Mouse (Mus musculus) mesoderm, embryonic 11.5 days (tissue): ENCODE measurements around the gene Plod2.
A peak's percentile ranks its signal among the peaks of the same experiment; 100 is the strongest.

Source experiments
- DNase-seq: peaks from one replicate; pipeline ENCODE4 v3.0.0-alpha.2; 2012; ENCODE audit warnings: low read depth, low spot score

Gene Plod2

DNA sequence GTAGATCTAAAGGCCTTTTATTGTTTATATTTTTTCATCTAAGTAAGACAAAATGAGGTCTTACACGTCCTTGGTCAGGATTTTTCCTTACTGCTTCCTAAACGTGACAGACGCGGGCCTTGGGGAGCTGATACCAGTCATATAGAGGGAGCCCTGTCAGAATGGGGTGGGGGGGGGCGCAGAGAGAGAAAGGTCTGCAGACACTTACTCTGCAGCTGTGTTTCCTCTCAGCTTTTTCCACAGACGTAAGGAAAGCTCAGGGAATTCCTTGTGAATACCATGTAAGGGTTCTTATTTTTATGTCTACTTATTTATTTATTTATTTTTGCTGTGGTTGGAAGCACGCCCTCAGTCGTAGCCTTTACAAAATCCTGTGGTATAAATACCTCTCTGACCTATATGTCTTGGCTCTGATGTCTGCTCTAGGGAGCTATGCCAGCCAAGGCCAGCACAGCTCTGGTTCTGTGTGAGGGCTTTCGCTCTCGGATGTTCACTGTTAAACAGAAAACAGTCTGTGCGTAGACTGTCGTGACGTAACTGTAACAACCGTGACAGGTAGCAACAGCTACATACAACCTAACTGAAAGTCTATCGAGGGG, 58.0 kb downstream of the Plod2 start:
- DNase-seq, result no peak

DNA sequence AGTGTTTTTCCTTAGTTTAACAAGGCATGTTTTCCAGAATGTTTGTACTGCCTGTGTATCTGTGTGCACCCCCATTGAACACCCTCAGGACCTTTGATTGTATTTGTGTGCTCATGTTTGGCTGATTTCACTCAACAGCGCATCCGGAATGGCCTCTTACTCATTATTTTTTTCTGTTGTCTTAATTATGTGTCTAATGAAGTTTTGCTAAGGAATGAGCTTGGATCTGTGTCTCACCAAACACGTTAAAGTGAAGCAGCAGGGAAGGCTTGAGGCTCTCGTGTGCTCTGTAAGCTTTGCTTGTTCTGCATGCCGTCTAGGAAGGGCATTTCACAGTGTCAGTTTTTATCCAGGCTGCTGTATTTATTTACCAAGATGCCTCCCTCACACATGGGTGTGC, 59.5 kb downstream of the Plod2 start:
- no peak for DNase-seq

DNA sequence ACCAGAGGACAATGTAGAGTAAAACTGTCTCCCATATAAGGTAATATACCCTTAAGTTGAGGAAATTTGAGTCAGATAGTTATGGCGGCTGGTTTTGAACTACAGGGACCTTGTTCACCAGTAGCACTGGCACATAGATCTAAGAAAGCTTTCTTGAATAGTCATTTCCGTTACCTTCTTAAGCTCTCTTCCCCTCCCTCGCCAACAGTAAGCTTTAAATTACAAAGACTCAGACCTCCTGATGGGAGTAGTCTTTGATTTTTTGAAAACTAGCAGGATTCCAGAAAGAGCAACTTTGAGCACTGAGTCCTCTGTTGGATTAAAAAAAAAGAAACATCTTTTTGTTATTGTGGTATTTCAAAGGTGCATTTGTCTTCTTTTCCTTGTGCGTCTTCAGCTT, 61.5 kb downstream of the Plod2 start:
- no peak for DNase-seq

- peak; percentile 36 for DNase-seq
Measured at GRCm38 (mm10) chr9:92610628-92611267, 68.7 kb downstream of the Plod2 start.

GRCm38 (mm10) chr9:92612641-92613040, 70.6 kb downstream of the Plod2 start:
- no peak for DNase-seq

DNA sequence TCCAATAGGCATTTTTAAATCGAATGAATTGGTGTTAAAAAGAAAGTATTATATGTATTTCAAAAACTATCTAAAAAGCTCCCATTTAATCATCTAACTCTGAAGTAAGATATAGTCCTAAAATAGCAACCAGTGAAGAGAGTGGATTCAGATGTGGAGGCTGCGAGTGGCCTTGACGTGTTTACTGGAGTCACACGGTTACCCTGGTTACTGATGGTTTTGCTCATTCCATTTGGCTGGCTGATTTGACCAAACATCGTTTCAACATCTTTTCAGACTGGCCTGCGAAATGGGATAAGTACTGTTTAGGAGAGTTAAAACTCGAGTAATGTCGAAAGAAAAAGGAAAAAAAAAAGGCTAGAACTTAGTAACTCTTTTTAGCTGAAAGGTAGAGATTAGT, 71.2 kb downstream of the Plod2 start:
- DNase-seq, result no peak

GRCm38 (mm10) chr9:92616418-92616817, 74.4 kb downstream of the Plod2 start:
- DNase-seq, result no peak

DNA sequence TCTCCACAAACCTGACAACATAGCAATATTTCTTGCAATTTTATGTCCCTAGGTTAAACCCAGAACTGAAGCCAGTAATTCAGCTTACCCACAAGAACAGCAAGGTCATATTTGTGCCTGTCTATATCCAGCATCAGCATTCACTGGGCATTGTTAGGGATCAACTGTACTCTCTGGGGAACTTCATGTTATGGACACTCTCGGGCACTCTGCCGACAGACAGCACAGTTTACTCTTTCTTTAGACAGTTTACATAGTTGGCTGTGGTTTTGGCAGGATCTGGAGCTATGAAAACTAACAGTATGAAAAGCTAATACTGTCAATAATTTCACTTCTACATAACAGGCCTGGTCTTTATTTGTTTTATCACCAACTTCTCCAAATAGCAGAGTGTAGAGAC, 75.4 kb downstream of the Plod2 start:
- no peak for DNase-seq

DNA sequence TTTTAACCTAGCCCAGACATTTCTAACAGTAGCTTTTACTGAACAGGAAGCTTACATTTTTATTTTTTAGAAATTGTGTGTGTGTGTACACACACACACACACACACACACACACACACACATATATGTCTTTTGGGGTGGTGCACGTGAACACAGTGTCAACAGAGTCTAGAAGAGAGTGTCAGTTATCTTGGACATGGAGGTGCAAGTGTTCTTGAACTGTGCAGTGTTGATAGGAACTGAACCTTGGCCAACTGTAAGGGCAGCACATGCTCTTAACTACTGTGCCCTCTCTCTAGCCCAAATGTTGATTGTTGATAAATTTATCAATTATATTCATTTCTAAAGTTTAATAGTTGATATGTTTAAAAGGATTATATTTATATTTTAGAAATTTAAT, 78.1 kb downstream of the Plod2 start:
- no peak for DNase-seq

- no peak for DNase-seq
Measured at GRCm38 (mm10) chr9:92621246-92621645, 79.2 kb downstream of the Plod2 start.

GRCm38 (mm10) chr9:92621878-92622282, 79.9 kb downstream of the Plod2 start:
- no peak for DNase-seq

DNA sequence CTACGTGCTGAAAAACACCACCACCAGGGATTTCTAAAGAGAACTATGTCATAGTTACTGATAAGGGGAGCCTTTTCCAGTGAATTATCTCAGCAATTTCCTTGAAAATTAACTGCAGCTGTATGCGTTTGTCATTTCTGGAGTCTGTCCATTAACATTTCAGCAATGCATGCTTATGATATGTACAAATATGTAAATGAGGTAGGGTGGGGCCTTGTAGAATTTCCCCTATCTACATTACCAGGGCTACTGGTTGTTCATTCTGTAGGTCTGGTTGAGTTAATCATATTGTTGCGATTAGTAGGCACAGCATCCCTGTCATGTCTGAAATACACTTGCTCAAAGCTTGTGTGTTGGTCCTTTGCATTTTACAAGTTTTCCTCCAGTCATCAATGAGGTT, 92.8 kb downstream of the Plod2 start:
- no peak for DNase-seq

- DNase-seq, result no peak
Measured at GRCm38 (mm10) chr9:92639200-92639897, 97.3 kb downstream of the Plod2 start.

GRCm38 (mm10) chr9:92641717-92642116, 99.7 kb downstream of the Plod2 start:
- DNase-seq, result no peak
